15 mouse cellular contexts compared by ENCODE assay signal in the genomic region with DNA sequence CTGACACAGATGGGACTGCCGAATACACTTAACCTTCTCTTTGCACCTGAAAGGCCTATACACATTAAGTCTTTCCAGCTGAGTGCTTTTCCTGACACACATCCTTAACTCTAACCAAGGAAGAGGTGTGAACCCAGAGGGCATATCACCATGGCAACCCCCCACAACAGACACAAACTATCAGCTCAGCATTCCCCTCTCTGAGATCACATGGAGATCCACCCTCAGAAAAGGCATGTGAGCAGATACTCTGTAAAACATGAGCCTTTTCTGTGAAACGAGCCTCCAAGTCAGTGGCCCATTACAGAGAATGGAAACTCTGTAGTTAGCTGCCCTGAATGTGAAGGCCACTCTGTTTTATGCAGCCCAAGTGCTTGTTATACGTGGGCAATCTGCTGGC. TPM values are rescaled to one million over a fixed set of nuclear protein-coding genes. Genes with fewer than 3 reads are reported as not detected.
DNase-seq lines count a peak whose midpoint lies in the region; ATAC-seq and TF ChIP-seq lines count a peak whose summit lies in the region.
"Had no signal": no experiment of that assay in that cellular context is flagged by ENCODE, and none has a peak within 500 bp of the region (broad histone marks: within the 10 kb centered on the region; RNA-seq: fewer than 3 reads in every experiment).

No protein-coding gene starts in this region.

- TF ChIP-seq CTCF in heart, adult 2 months (IDR thresholded peaks at IDR 0.05): no peak

- 0 out of 2 replicates have a peak, but pooled peaks have one; percentile 36 for ATAC-seq in midbrain, embryonic 16.5 days
- ATAC-seq in midbrain, embryonic 11.5 days (ENCODE audit: low FRiP score): no peak
- ATAC-seq: forebrain, embryonic 13.5 days had no signal

- no peak overlapping the region for H3K27ac ChIP-seq in heart, adult 2 months
- no peak overlapping the region for H3K27ac ChIP-seq in midbrain, embryonic 16.5 days (ENCODE audit: low read length)
- no peak overlapping the region for H3K27ac ChIP-seq in midbrain, embryonic 11.5 days (ENCODE audit: low read depth, low read length)
- H3K27ac ChIP-seq: forebrain, embryonic 13.5 days; lung, embryonic 15.5 days had no signal

- peaks cover 2% of the 10 kb centered on the region for H3K79me2 ChIP-seq in heart, adult 2 months (replicated peaks; ENCODE audit: control insufficient read depth, insufficient read depth, low read length)

- H3K27me3 ChIP-seq in heart, adult 2 months (ENCODE audit: control insufficient read depth, insufficient read depth, low read length): no peaks in the 10 kb centered on the region
- H3K27me3 ChIP-seq in midbrain, embryonic 16.5 days (ENCODE audit: control insufficient read depth, insufficient read depth, low read depth, low read length): no peaks in the 10 kb centered on the region
- H3K27me3 ChIP-seq in midbrain, embryonic 11.5 days (ENCODE audit: control insufficient read depth, insufficient read depth, low read length): peaks cover 7% of the 10 kb centered on the region
- H3K27me3 ChIP-seq: forebrain, embryonic 13.5 days; lung, embryonic 15.5 days had no signal

- H3K4me3 ChIP-seq in heart, adult 2 months: no peak overlapping the region
- no peak overlapping the region for H3K4me3 ChIP-seq in midbrain, embryonic 16.5 days (ENCODE audit: low read depth, low read length)
- no peak overlapping the region for H3K4me3 ChIP-seq in midbrain, embryonic 11.5 days (ENCODE audit: low read depth, low read length)
- H3K4me3 ChIP-seq: forebrain, embryonic 13.5 days; lung, embryonic 15.5 days had no signal

- H3K36me3 ChIP-seq in heart, adult 2 months (ENCODE audit: control insufficient read depth, insufficient read depth, low read length): no peaks in the 10 kb centered on the region; the same call in 1 of the 2 replicates
- no peaks in the 10 kb centered on the region for H3K36me3 ChIP-seq in midbrain, embryonic 16.5 days (ENCODE audit: control insufficient read depth, insufficient read depth, low read length)
- H3K36me3 ChIP-seq in midbrain, embryonic 11.5 days (ENCODE audit: control insufficient read depth, insufficient read depth, low read length): no peaks in the 10 kb centered on the region
- H3K36me3 ChIP-seq: lung, embryonic 15.5 days had no signal

- H3K9me3 ChIP-seq in midbrain, embryonic 16.5 days (replicated peaks; ENCODE audit: control insufficient read depth, low read length, poor library complexity, severe bottlenecking): no peaks in the 10 kb centered on the region
- H3K9me3 ChIP-seq in midbrain, embryonic 11.5 days (ENCODE audit: control insufficient read depth, low read length): no peaks in the 10 kb centered on the region
- H3K9me3 ChIP-seq: forebrain, embryonic 13.5 days; lung, embryonic 15.5 days had no signal

- H3K4me2 ChIP-seq in midbrain, embryonic 16.5 days (ENCODE audit: low read length): 0 out of 2 replicates have a peak overlapping the region, but pooled peaks have one; percentile 8
- no peak overlapping the region for H3K4me2 ChIP-seq in midbrain, embryonic 11.5 days
- H3K4me2 ChIP-seq: forebrain, embryonic 13.5 days; heart, embryonic 11.5 days; lung, embryonic 15.5 days had no signal

- 46% methylated on average over 3 of the region's 3 CpGs for WGBS in heart, adult 2 months
- WGBS in midbrain, embryonic 16.5 days: 33% methylated on average over 3 of the region's 3 CpGs
- 32% methylated on average over 3 of the region's 3 CpGs for WGBS in midbrain, embryonic 11.5 days

- DNase-seq in heart, adult 2 months: no peak
- no peak for DNase-seq in heart, postnatal 14 days
- no peak for DNase-seq in midbrain, embryonic 11.5 days (ENCODE audit: low spot score, missing footprints)
- DNase-seq in forelimb bud, embryonic 11.5 days (ENCODE audit: low read depth, low spot score): peak; percentile 24
- DNase-seq in retina, postnatal 1 day: peak; percentile 55
- DNase-seq in ovary, postnatal 14 days (ENCODE audit: low spot score): no peak
- no peak for DNase-seq in lung, postnatal 4 days
- DNase-seq: cerebellum, postnatal 10 days; gastrocnemius, postnatal 10 days; right cerebral cortex, postnatal 4 days; thymus, adult 18-20 months had no signal

- H3K4me1 ChIP-seq in heart, adult 2 months (ENCODE audit: control insufficient read depth, insufficient read depth, low read length): no peaks in the 10 kb centered on the region; the same call in 1 of the 2 replicates
- H3K4me1 ChIP-seq in midbrain, embryonic 16.5 days (ENCODE audit: control insufficient read depth, insufficient read depth, low read length): peaks cover 10% of the 10 kb centered on the region; the same call in 1 of the 2 replicates
- H3K4me1 ChIP-seq in midbrain, embryonic 11.5 days (ENCODE audit: control insufficient read depth, insufficient read depth, low read length): no peaks in the 10 kb centered on the region; the same call in 1 of the 2 replicates

- no peak for TF ChIP-seq POLR2A in heart, adult 2 months (IDR thresholded peaks at IDR 0.05; ENCODE audit: insufficient read depth, low read depth, low read length)

- TF ChIP-seq EP300 in heart, adult 2 months (IDR thresholded peaks at IDR 0.05; ENCODE audit: insufficient read depth, low read depth, low read length): no peak

- intact Hi-C loops in heart, adult 2 months (cut with DNase I): no loop called here
- intact Hi-C loops in heart, postnatal 14 days (cut with DNase I): no loop called here

- 0 out of 2 replicates have a peak overlapping the region, but pooled peaks have one; percentile 30 for H3K9ac ChIP-seq in heart, adult 2 months (ENCODE audit: low read depth, low read length)
- no peak overlapping the region for H3K9ac ChIP-seq in midbrain, embryonic 16.5 days (ENCODE audit: low read depth, low read length)
- no peak overlapping the region for H3K9ac ChIP-seq in midbrain, embryonic 11.5 days (ENCODE audit: low read length)
- H3K9ac ChIP-seq: forebrain, embryonic 13.5 days; lung, embryonic 15.5 days had no signal

RNA-seq across cellular contexts. Expression of gene Tbc1d4, which starts 6.1 kb away (rescaled TPM):
- total RNA-seq in heart, adult 2 months (2021): 10 to 100 TPM; 84.1 to 90.6 TPM
- 33.2 and 56.4 TPM in 2 replicates for polyA plus RNA-seq in heart, adult 2 months (2012; rRNA removed)
- 10 to 100 TPM; 43.4 to 47.7 TPM for total RNA-seq in heart, postnatal 14 days (2021)
- polyA plus RNA-seq in midbrain, embryonic 16.5 days (2015; fragmentation: Nextera tagmentation; extraction: Ambion mirVana): 8.1 and 9.4 TPM in 2 replicates
- 4.1 and 4.5 TPM in 2 replicates for polyA plus RNA-seq in midbrain, embryonic 11.5 days (2014; fragmentation: Nextera tagmentation; extraction: Ambion mirVana)

RNA-seq across cellular contexts. Expression of gene Commd6, which starts 37.6 kb away (rescaled TPM):
- 10 to 100 TPM; 24.8 to 33.6 TPM for total RNA-seq in heart, adult 2 months (2021)
- polyA plus RNA-seq in heart, adult 2 months (2012; rRNA removed): 14.4 and 19.9 TPM in 2 replicates
- total RNA-seq in heart, postnatal 14 days (2021): 10 to 100 TPM; 26.0 to 29.4 TPM
- 84.8 and 92.2 TPM in 2 replicates for polyA plus RNA-seq in midbrain, embryonic 16.5 days (2015; fragmentation: Nextera tagmentation; extraction: Ambion mirVana)
- polyA plus RNA-seq in midbrain, embryonic 11.5 days (2014; fragmentation: Nextera tagmentation; extraction: Ambion mirVana): 119 and 121 TPM in 2 replicates

RNA-seq across cellular contexts. Expression of gene Uchl3, which starts 50.9 kb away (rescaled TPM):
- 10 to 100 TPM; 29.9 to 35.0 TPM for total RNA-seq in heart, adult 2 months (2021)
- 18.5 and 26.9 TPM in 2 replicates for polyA plus RNA-seq in heart, adult 2 months (2012; rRNA removed)
- 10 to 100 TPM; 23.6 to 26.7 TPM for total RNA-seq in heart, postnatal 14 days (2021)
- polyA plus RNA-seq in midbrain, embryonic 16.5 days (2015; fragmentation: Nextera tagmentation; extraction: Ambion mirVana): 280 and 301 TPM in 2 replicates
- 164 TPM in 2 replicates for polyA plus RNA-seq in midbrain, embryonic 11.5 days (2014; fragmentation: Nextera tagmentation; extraction: Ambion mirVana)

Comparison
In these comparisons a context has a peak if more than half of its experiments do, and no peak if none do; other contexts are left out.
1. DNase-seq: peak in forelimb bud, embryonic 11.5 days (single experiment) and retina, postnatal 1 day (single experiment); none in heart, adult 2 months (0 of 2), heart, postnatal 14 days (0 of 2), midbrain, embryonic 11.5 days (single experiment), ovary, postnatal 14 days (single experiment) and lung, postnatal 4 days (0 of 2).